Mouse (Mus musculus) small intestine, adult 2 months (tissue): ENCODE measurements at regions not wholly inside any gene's neighbourhood (a gene's known extent, or its start where the extent isn't known, plus 50 kb on each side); places are given as distances from the start of the nearest gene placed in this dataset.

ENCODE experiments used
- H3K27ac ChIP-seq: fragments of 200-500 bp; 2 replicates; pipeline ENCODE4 v1.5.1; 2012; ENCODE audit warnings: low read depth, low read length, control low read depth, inconsistent platforms; ENCODE audit not compliant: insufficient read depth
- H3K27me3 ChIP-seq: fragments of 200-500 bp; 2 replicates; pipeline ENCODE4 v1.6.1; 2012; ENCODE audit warnings: mild to moderate bottlenecking, moderate library complexity, low read length, inconsistent platforms; ENCODE audit not compliant: control insufficient read depth, insufficient read depth
- H3K36me3 ChIP-seq: fragments of 200-500 bp; 2 replicates; pipeline ENCODE4 v1.6.1; 2012; ENCODE audit warnings: mild to moderate bottlenecking, low read length, control low read depth, inconsistent platforms; ENCODE audit not compliant: control insufficient read depth, insufficient read depth
- H3K4me1 ChIP-seq: fragments of 200-500 bp; 2 replicates; pipeline ENCODE4 v1.6.1; 2012; ENCODE audit warnings: low read length, inconsistent platforms, mixed read lengths; ENCODE audit not compliant: control insufficient read depth, insufficient read depth, insufficient read length
- H3K4me3 ChIP-seq: fragments of 200-500 bp; 2 replicates; pipeline ENCODE4 v1.5.1; 2012; ENCODE audit warnings: low read depth, mild to moderate bottlenecking, control low read depth, inconsistent platforms, low read length, moderate library complexity
- CTCF ChIP-seq: fragments of 200-500 bp; IDR thresholded peaks from 2 replicates; pipeline ENCODE4 v1.5.1; 2012; ENCODE audit warnings: low read depth, mild to moderate bottlenecking, control low read depth, inconsistent platforms, low read length, moderate library complexity, mixed read lengths; ENCODE audit not compliant: insufficient replicate concordance, insufficient read length; ENCODE audit errors: extremely low read depth
- POLR2A ChIP-seq: fragments of 200-500 bp; IDR thresholded peaks from 2 replicates; pipeline ENCODE4 v1.6.1; 2012; ENCODE audit warnings: low read depth, mild to moderate bottlenecking, control low read depth, inconsistent platforms, low read length, moderate library complexity
- WGBS: fragments of 180-500 bp; shearing (Covaris S2); methylation state at CpG from one replicate; pipeline ENCODE4 v1.1.7; 2018; 5-methylcytosine and 5-hydroxymethylcytosine counted together

DNA sequence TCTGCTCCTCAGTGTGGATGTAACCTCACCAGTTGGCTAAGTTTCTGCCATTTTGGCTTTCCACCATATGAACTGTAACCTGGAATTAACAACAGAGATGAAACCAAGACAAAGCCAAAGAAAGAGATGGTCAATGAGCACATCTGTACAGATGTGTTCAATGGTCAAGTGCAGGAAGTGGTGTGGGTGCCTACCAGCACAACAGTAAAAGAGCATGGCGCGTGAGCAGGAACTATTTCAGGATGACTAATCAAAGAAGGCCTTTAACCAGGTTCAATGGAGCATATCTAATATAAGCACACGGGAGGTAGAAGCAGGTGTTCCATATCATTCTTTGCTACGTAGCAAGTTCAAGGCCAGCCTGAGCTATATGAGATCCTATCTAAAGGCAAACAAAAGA lies 140.0 kb downstream of the Gipc2 start:
- no peaks in the 10 kb centered on the region for H3K36me3 ChIP-seq
- WGBS: 70% methylated on average over 4 of the region's 4 CpGs
- no peak for TF ChIP-seq POLR2A
- no peak for TF ChIP-seq CTCF
- H3K27ac ChIP-seq: no peak overlapping the region
- H3K4me3 ChIP-seq: no peak overlapping the region
- H3K27me3 ChIP-seq: no peaks in the 10 kb centered on the region
- H3K4me1 ChIP-seq: peaks cover 2% of the 10 kb centered on the region; the same call in 1 of the 2 replicates

- TF ChIP-seq POLR2A: no peak
- TF ChIP-seq CTCF: no peak
- Histone ChIP-seq H3K27ac (no peak overlapping the region), H3K4me1 (no peaks in the 10 kb centered on the region), H3K36me3 (no peaks in the 10 kb centered on the region), H3K4me3 (no peak overlapping the region), H3K27me3 (no peaks in the 10 kb centered on the region)
- WGBS: 62% methylated on average over 8 of the region's 8 CpGs
Observed at GRCm38 (mm10) chr3:152025122-152025521, 140.9 kb downstream of the Gipc2 start.

- Histone ChIP-seq H3K4me1 (no peaks in the 10 kb centered on the region), H3K27me3 (no peaks in the 10 kb centered on the region), H3K27ac (no peak overlapping the region), H3K4me3 (no peak overlapping the region), H3K36me3 (no peaks in the 10 kb centered on the region)
- TF ChIP-seq POLR2A (no peak), CTCF (no peak)
- WGBS: 65% methylated on average over 4 of the region's 4 CpGs
Observed at GRCm38 (mm10) chr3:152006747-152007146, 159.3 kb downstream of the Gipc2 start.

GRCm38 (mm10) chr3:152005366-152006025 lies 160.5 kb downstream of the Gipc2 start:
- no peak overlapping the region for H3K27ac ChIP-seq
- H3K4me3 ChIP-seq: no peak overlapping the region
- no peaks in the 10 kb centered on the region for H3K36me3 ChIP-seq
- H3K27me3 ChIP-seq: no peaks in the 10 kb centered on the region
- 78% methylated on average over 3 of the region's 3 CpGs for WGBS
- TF ChIP-seq POLR2A (no peak), CTCF (no peak)
- H3K4me1 ChIP-seq: no peaks in the 10 kb centered on the region

- H3K4me1 ChIP-seq: no peaks in the 10 kb centered on the region
- TF ChIP-seq CTCF (no peak), POLR2A (no peak)
- H3K4me3 ChIP-seq: no peak overlapping the region
- H3K27me3 ChIP-seq: no peaks in the 10 kb centered on the region
- 88% methylated on average over 7 of the region's 7 CpGs for WGBS
- H3K27ac ChIP-seq: no peak overlapping the region
- H3K36me3 ChIP-seq: no peaks in the 10 kb centered on the region
Observed at GRCm38 (mm10) chr3:152004411-152004955, 161.5 kb downstream of the Gipc2 start.

DNA sequence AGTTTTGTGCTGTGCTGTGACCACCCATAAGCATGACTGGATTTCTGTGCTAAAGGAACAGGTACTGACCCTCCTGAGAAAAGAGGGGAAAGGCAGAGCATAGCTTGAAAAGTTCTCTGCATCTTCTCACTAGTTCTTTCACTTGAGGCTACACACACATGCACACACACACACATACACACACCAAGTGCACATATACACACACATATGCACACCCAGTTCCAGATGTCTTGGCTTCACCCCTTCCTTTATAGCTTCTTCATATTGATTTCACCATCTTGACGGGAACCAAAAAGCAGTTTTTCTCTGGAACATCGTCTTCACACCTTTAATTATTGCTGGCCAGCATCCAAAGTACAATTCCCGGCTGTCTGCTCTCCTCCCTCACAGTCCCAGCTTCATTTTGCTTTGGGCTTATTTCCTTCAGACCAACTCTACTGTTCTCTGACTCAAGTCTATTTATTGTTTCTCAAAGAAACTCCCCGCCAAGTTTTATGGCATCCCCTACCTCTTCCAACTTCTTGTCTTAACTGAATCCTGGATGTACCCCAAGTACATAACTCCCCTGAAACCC lies 160.2 kb upstream of the Ptgfr start:
- H3K4me3 ChIP-seq: no peak overlapping the region
- no peaks in the 10 kb centered on the region for H3K36me3 ChIP-seq
- WGBS: 40% methylated on average over 4 of the region's 4 CpGs
- H3K27me3 ChIP-seq: no peaks in the 10 kb centered on the region
- H3K27ac ChIP-seq: no peak overlapping the region
- no peaks in the 10 kb centered on the region for H3K4me1 ChIP-seq
- no peak for TF ChIP-seq POLR2A
- no peak for TF ChIP-seq CTCF

- no peak overlapping the region for H3K4me3 ChIP-seq
- 80% methylated on average over 4 of the region's 4 CpGs for WGBS
- H3K27ac ChIP-seq: no peak overlapping the region
- no peaks in the 10 kb centered on the region for H3K36me3 ChIP-seq
- no peaks in the 10 kb centered on the region for H3K27me3 ChIP-seq
- TF ChIP-seq CTCF (no peak), POLR2A (no peak)
- H3K4me1 ChIP-seq: no peaks in the 10 kb centered on the region
Observed at GRCm38 (mm10) chr3:151997111-151997510, 159.7 kb upstream of the Ptgfr start.
